Mouse (Mus musculus): ENCODE results near the gene Tst. TPM values are rescaled to one million over a fixed set of nuclear protein-coding genes. Genes with fewer than 3 reads are reported as not detected.

The Tst gene
- polyA plus RNA-seq, 1 experiment from 2014 or later, result 20.3 TPM

GRCm38 (mm10) chr15:78422046-78422956 is 16.6 kb upstream of the Tst start:
- 20% methylated on average over 16 of the region's 16 CpGs for WGBS
- peak; percentile 68; the same call in 1 of the 2 replicates for ATAC-seq (ENCODE audit: low read depth)
- Histone ChIP-seq H3K4me2 (ENCODE audit: low read depth, low read length) (no peak overlapping the region), H3K27me3 (ENCODE audit: control insufficient read depth, insufficient read depth, low read length) (no peaks in the 10 kb centered on the region), H3K9ac (replicated peaks; ENCODE audit: low read depth, low read length) (no peak overlapping the region), H3K4me1 (ENCODE audit: control insufficient read depth, insufficient read depth, low read length) (no peaks in the 10 kb centered on the region), H3K36me3 (ENCODE audit: control insufficient read depth, insufficient read depth, low read length) (no peaks in the 10 kb centered on the region), H3K9me3 (ENCODE audit: control insufficient read depth, low read length) (no peaks in the 10 kb centered on the region), H3K27ac (ENCODE audit: low read depth, low read length) (no peak overlapping the region), H3K4me3 (ENCODE audit: low read depth, low read length) (no peak overlapping the region)

DNA sequence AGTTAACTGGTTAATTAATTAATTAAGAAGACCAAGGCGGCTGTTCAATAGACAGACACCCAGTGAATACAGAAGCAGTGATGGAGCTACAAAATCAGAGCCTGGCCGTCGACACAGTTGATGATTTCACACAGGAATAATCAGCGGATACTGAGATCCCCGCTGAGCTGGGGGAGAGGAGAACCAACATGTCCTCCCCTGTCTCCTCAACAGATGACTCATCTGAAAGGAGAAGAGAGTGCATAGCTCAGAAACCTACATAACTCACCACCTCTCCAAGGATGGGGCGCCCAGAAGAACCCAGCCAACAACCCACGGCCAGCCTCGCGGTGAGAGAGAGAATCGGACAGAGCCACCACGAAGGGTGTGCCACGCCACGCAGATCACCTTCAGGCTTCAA is 14.7 kb upstream of the Tst start:
- no peak overlapping the region for H3K9ac ChIP-seq (replicated peaks; ENCODE audit: low read depth, low read length)
- H3K4me2 ChIP-seq (ENCODE audit: low read depth, low read length), result no peak overlapping the region
- no peak overlapping the region for H3K4me3 ChIP-seq (ENCODE audit: low read depth, low read length)
- H3K27ac ChIP-seq (ENCODE audit: low read depth, low read length), result no peak overlapping the region
- H3K9me3 ChIP-seq (ENCODE audit: control insufficient read depth, low read length), result no peaks in the 10 kb centered on the region
- ATAC-seq (ENCODE audit: low read depth), result no peak
- H3K4me1 ChIP-seq (ENCODE audit: control insufficient read depth, insufficient read depth, low read length), result no peaks in the 10 kb centered on the region
- no peaks in the 10 kb centered on the region for H3K27me3 ChIP-seq (ENCODE audit: control insufficient read depth, insufficient read depth, low read length)
- 82% methylated on average over 13 of the region's 13 CpGs for WGBS
- H3K36me3 ChIP-seq (ENCODE audit: control insufficient read depth, insufficient read depth, low read length), result no peaks in the 10 kb centered on the region

GRCm38 (mm10) chr15:78416937-78417336 is 11.2 kb upstream of the Tst start:
- Histone ChIP-seq H3K27me3 (ENCODE audit: control insufficient read depth, insufficient read depth, low read length) (no peaks in the 10 kb centered on the region), H3K9ac (replicated peaks; ENCODE audit: low read depth, low read length) (no peak overlapping the region), H3K9me3 (ENCODE audit: control insufficient read depth, low read length) (no peaks in the 10 kb centered on the region), H3K36me3 (ENCODE audit: control insufficient read depth, insufficient read depth, low read length) (no peaks in the 10 kb centered on the region), H3K4me2 (ENCODE audit: low read depth, low read length) (no peak overlapping the region), H3K4me3 (ENCODE audit: low read depth, low read length) (no peak overlapping the region), H3K4me1 (ENCODE audit: control insufficient read depth, insufficient read depth, low read length) (no peaks in the 10 kb centered on the region), H3K27ac (ENCODE audit: low read depth, low read length) (no peak overlapping the region)
- ATAC-seq (ENCODE audit: low read depth), result no peak
- WGBS, result 36% methylated on average over 4 of the region's 4 CpGs

DNA sequence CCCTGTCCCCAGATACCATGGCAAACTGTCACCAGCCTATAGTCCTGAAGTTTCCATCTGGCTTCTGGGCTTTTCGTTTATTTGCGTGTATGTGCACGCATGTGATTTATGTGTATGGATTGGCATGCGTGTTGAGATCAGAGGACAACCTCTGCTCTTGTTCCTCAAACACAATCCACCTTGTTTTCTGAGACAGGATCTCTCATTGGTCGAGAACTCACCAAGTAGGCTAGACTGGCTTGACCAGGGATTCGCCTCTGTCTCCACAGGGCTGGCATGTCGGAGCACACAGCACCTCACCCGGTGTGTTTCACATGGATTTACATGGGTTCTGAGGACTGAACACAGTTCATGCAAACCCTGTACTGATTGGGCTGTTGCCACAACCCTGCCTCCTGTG is 8.4 kb upstream of the Tst start:
- no peak overlapping the region for H3K9ac ChIP-seq (replicated peaks; ENCODE audit: low read depth, low read length)
- H3K27me3 ChIP-seq (ENCODE audit: control insufficient read depth, insufficient read depth, low read length), result peaks cover 12% of the 10 kb centered on the region
- no peak overlapping the region for H3K27ac ChIP-seq (ENCODE audit: low read depth, low read length)
- H3K36me3 ChIP-seq (ENCODE audit: control insufficient read depth, insufficient read depth, low read length), result no peaks in the 10 kb centered on the region
- peaks cover 7% of the 10 kb centered on the region; the same call in 1 of the 2 replicates for H3K4me1 ChIP-seq (ENCODE audit: control insufficient read depth, insufficient read depth, low read length)
- no peak for ATAC-seq (ENCODE audit: low read depth)
- no peak overlapping the region for H3K4me2 ChIP-seq (ENCODE audit: low read depth, low read length)
- WGBS, result 90% methylated on average over 8 of the region's 8 CpGs
- no peaks in the 10 kb centered on the region for H3K9me3 ChIP-seq (ENCODE audit: control insufficient read depth, low read length)
- H3K4me3 ChIP-seq (ENCODE audit: low read depth, low read length), result no peak overlapping the region

DNA sequence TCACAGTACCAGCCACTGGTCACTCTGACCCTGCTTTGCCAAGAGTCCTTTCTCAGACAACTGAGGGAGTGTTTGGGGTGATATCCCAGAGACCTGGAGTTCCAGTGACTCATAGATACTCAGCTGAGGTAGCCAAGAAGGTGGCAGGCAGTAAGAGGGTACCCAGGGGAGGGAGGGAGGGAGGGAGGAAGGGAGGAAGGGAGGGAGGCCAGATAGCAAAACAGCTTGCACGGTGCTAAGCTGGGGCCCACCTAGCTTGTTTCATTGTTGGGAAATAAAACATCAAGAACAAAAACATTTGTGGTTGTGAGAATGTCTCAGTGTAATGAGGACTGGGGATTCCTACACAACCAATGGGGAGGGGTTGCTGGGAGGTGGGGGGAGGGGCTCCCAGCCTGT is 8.0 kb upstream of the Tst start:
- ATAC-seq (ENCODE audit: low read depth), result no peak
- Histone ChIP-seq H3K9me3 (ENCODE audit: control insufficient read depth, low read length) (no peaks in the 10 kb centered on the region), H3K9ac (replicated peaks; ENCODE audit: low read depth, low read length) (no peak overlapping the region), H3K36me3 (ENCODE audit: control insufficient read depth, insufficient read depth, low read length) (no peaks in the 10 kb centered on the region), H3K27me3 (ENCODE audit: control insufficient read depth, insufficient read depth, low read length) (peaks cover 16% of the 10 kb centered on the region), H3K4me1 (ENCODE audit: control insufficient read depth, insufficient read depth, low read length) (peaks cover 7% of the 10 kb centered on the region; the same call in 1 of the 2 replicates), H3K4me2 (ENCODE audit: low read depth, low read length) (no peak overlapping the region), H3K27ac (ENCODE audit: low read depth, low read length) (no peak overlapping the region), H3K4me3 (ENCODE audit: low read depth, low read length) (no peak overlapping the region)
- WGBS, result 56% methylated on average over 1 of the region's 1 CpGs

DNA sequence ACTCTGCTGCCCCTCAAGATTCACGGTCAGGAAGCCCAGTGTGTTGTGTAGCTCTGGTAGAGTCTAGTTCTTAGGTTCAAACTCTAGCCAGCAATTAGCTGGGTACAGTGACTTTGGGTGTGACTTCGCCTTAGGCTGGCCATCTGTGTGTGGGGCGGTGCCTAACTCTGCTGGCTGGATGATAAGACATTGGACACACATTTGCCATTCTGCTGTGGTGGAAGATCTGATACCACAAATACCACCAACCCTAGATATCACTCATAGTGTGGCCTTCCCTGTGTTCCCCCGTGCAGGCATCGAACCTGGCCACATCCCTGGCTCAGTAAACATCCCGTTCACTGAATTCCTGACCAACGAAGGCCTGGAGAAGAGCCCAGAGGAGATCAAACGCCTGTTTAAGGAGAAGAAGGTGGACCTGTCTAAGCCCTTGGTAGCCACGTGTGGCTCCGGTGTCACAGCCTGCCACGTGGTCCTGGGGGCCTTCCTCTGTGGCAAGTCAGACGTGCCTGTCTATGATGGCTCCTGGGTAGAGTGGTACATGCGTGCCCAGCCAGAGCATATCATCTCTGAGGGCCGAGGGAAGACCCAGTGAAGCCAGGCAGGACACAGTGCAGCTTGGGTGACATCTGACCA is 7.5 kb upstream of the Tst start:
- WGBS, result 93% methylated on average over 14 of the region's 14 CpGs
- Histone ChIP-seq H3K27me3 (ENCODE audit: control insufficient read depth, insufficient read depth, low read length) (peaks cover 18% of the 10 kb centered on the region), H3K9me3 (ENCODE audit: control insufficient read depth, low read length) (no peaks in the 10 kb centered on the region), H3K4me3 (ENCODE audit: low read depth, low read length) (no peak overlapping the region), H3K4me2 (ENCODE audit: low read depth, low read length) (no peak overlapping the region), H3K4me1 (ENCODE audit: control insufficient read depth, insufficient read depth, low read length) (peaks cover 7% of the 10 kb centered on the region; the same call in 1 of the 2 replicates), H3K36me3 (ENCODE audit: control insufficient read depth, insufficient read depth, low read length) (no peaks in the 10 kb centered on the region), H3K9ac (replicated peaks; ENCODE audit: low read depth, low read length) (no peak overlapping the region), H3K27ac (ENCODE audit: low read depth, low read length) (no peak overlapping the region)
- no peak for ATAC-seq (ENCODE audit: low read depth)

DNA sequence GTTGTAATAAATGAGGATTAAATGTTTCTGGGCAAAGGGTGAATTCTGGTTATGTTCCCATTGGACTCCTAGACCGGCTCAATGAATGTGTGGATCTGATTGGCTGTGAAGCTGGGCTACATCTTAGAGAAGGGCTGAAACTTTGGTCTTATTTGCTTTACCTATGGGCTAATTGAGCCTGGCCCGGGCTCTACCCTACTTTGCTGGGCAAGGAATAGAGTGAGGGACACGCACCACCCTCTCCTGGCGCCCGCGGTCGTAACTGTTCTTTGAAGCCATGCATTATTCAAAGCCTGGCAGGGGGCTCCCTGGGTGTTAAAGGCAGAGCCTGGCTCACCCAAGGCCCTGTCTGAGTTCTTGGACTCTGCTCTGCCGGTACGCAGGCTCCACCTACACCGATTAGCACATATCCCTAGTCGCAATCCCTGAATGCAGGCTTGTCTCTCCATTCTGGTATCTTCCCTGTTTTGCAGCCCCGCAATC is 3.9 kb upstream of the Tst start:
- Histone ChIP-seq H3K4me2 (ENCODE audit: low read depth, low read length) (peak overlapping the region; percentile 43), H3K36me3 (ENCODE audit: control insufficient read depth, insufficient read depth, low read length) (no peaks in the 10 kb centered on the region), H3K27me3 (ENCODE audit: control insufficient read depth, insufficient read depth, low read length) (peaks cover 18% of the 10 kb centered on the region), H3K4me3 (ENCODE audit: low read depth, low read length) (peak overlapping the region; percentile 7; the same call in 1 of the 2 replicates), H3K9ac (replicated peaks; ENCODE audit: low read depth, low read length) (peak overlapping the region; percentile 25; the same call in 1 of the 2 replicates), H3K9me3 (ENCODE audit: control insufficient read depth, low read length) (no peaks in the 10 kb centered on the region), H3K4me1 (ENCODE audit: control insufficient read depth, insufficient read depth, low read length) (peaks cover 15% of the 10 kb centered on the region), H3K27ac (ENCODE audit: low read depth, low read length) (no peak overlapping the region)
- WGBS, result 8% methylated on average over 12 of the region's 12 CpGs
- ATAC-seq (ENCODE audit: low read depth), result no peak

GRCm38 (mm10) chr15:78406293-78406934 is 707 bp upstream of the Tst start, which contains the start of gene Mpst:
Gene Mpst, plus strand, starts transcription at chr15:78406416.
- under 1% methylated on average over 40 of the region's 40 CpGs for WGBS
- H3K36me3 ChIP-seq (ENCODE audit: control insufficient read depth, insufficient read depth, low read length), result no peaks in the 10 kb centered on the region
- H3K4me2 ChIP-seq (ENCODE audit: low read depth, low read length), result peak within 1 kb of the TSS; percentile 96
- peak within 1 kb of the TSS; percentile 90 for H3K27ac ChIP-seq (ENCODE audit: low read depth, low read length)
- ATAC-seq (ENCODE audit: low read depth), result peak; percentile 85
- H3K9me3 ChIP-seq (ENCODE audit: control insufficient read depth, low read length), result no peaks in the 10 kb centered on the region
- H3K4me3 ChIP-seq (ENCODE audit: low read depth, low read length), result peak within 1 kb of the TSS; percentile 59
- peaks cover 25% of the 10 kb centered on the region for H3K4me1 ChIP-seq (ENCODE audit: control insufficient read depth, insufficient read depth, low read length)
- H3K9ac ChIP-seq (replicated peaks; ENCODE audit: low read depth, low read length), result peak within 1 kb of the TSS; percentile 68
- peaks cover 18% of the 10 kb centered on the region for H3K27me3 ChIP-seq (ENCODE audit: control insufficient read depth, insufficient read depth, low read length)
